Mouse (Mus musculus): ENCODE results near the gene Filip1l. TPM values are rescaled to one million over a fixed set of nuclear protein-coding genes. Genes with fewer than 3 reads are reported as not detected.

Filip1l gene
- 4.9 and 5.2 TPM in 2 replicates for polyA plus RNA-seq (2012; rRNA removed)

DNA sequence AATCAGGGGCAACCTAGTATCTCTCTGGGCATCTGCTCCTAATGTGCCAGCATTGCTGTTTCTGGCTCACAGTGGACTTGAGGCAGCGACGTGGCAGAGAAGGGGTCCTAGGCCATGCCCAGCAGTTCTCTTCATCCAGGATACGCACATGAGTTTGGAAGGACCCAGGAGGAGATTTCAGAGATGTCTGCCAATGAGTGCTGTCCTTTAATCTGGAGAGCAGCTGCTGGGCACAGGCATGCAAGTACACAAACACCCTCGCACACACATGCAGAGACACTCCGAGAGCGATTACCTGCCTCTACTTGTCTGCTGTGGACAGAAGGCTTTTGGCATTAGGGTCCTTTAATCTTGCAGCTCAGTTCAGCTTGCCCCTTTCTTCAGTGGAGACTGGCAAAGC, at the start of gene Filip1l:
TSS of gene Filip1l (plus strand) at position 343 of the 400 bp plus-strand sequence.

DNA sequence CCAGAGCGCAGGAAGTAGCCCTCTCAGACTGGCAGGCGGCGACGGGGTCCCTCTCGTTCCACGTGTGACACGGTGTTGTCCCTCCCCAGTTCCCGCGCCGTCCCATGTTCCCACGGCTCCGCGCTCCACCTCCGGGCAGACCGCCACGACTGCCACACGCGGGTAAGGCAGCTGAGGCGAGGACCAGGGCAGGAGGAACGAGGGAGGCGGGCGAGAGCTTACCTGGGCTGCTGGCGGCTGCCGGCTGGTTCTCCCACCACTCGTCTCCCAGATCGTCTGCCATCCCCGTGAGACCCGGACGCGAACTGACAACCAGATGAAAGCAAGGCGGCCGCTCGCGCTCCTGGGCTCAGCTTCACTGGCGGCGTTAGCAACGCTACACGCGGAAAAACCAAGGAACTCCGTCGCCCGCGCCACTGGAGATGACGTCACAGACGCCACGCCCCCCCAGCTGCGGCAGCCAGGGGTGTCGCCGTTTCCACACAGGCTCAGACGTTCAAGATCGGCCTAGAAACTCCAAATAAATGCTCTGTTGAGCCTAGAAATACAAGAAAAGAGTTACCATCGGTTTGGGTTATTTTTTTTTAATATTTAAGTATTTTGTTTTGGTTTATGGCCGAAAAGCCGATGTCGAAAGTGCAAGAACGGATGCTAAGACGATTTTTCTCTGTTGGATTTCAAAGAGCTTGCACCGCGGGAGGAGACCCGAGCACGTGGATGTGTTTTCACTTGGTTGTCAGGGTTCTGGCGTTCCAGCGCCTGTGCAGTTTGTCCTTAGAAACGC, 253.7 kb downstream of the Filip1l start, which contains the start of gene Cmss1:
TSS of gene Cmss1 (minus strand) at position 421 of the 784 bp plus-strand sequence.

Other genes starting within 250 kb of the Filip1l start
- gene Tomm70a, start 231.4 kb upstream of the Filip1l start, polyA plus RNA-seq (2012; rRNA removed), result 18.0 and 19.2 TPM in 2 replicates
- gene Nit2, start 185.8 kb upstream of the Filip1l start, polyA plus RNA-seq (2012; rRNA removed), result 31.0 and 36.6 TPM in 2 replicates
- gene Tbc1d23, start 121.6 kb upstream of the Filip1l start, polyA plus RNA-seq (2012; rRNA removed), result 9.2 and 11.0 TPM in 2 replicates
- gene Tmem30c, start 60.2 kb upstream of the Filip1l start, polyA plus RNA-seq (2012; rRNA removed), result 0.03 TPM in 1 of 2 replicates, not detected in the other